Mouse (Mus musculus) liver, embryonic 14.5 days (tissue): ENCODE results near the gene Pip5k1b. TPM values are rescaled to one million over a fixed set of nuclear protein-coding genes. Genes with fewer than 3 reads are reported as not detected.

ENCODE experiments used
- ATAC-seq: fragments of 200-750 bp; cut with Nextera tagmentation; 2 replicates; pipeline ENCODE4 v1.8.0; 2017; ENCODE audit warnings: moderate number of reproducible peaks, mild to moderate bottlenecking, moderate library complexity; ENCODE audit not compliant: insufficient read depth
- DNase-seq, 3 experiments: peaks; one replicate each; pipeline ENCODE4 v3.0.0-alpha.2; 2012 to 2013; ENCODE audit warnings: low read depth in 3 of 3, low spot score in 3 of 3
- H3K27ac ChIP-seq: fragments of 300-500 bp; sonication (generic); 2 replicates; pipeline ENCODE4 v1.5.1; 2014; ENCODE audit warnings: moderate library complexity, mild to moderate bottlenecking, control low read depth, inconsistent platforms
- H3K27me3 ChIP-seq: fragments of 300-500 bp; sonication (generic); 2 replicates; pipeline ENCODE4 v1.6.1; 2014; ENCODE audit warnings: mild to moderate bottlenecking, low read length, moderate library complexity; ENCODE audit not compliant: control insufficient read depth, insufficient read depth
- H3K36me3 ChIP-seq: fragments of 300-500 bp; sonication (generic); replicated peaks from 2 replicates; pipeline ENCODE4 v1.6.1; 2014; ENCODE audit warnings: low read depth; ENCODE audit not compliant: control insufficient read depth, insufficient read depth
- H3K4me1 ChIP-seq, 2 experiments: fragments of 200-500 bp in 1 of 2; fragments of 300-500 bp in 1 of 2; sonication (generic) in 1 of 2; replicated peaks; 2 replicates each; pipeline ENCODE4 v1.6.1; 2012 to 2014; ENCODE audit warnings: antibody characterized with exemption in 1 of 2, inconsistent platforms in 1 of 2, low read length in 1 of 2; ENCODE audit not compliant: control insufficient read depth in 2 of 2, insufficient read depth in 2 of 2
- H3K4me2 ChIP-seq: fragments of 300-500 bp; sonication (generic); 2 replicates; pipeline ENCODE4 v1.6.1; 2014; ENCODE audit warnings: low read depth, mild to moderate bottlenecking, control low read depth, moderate library complexity
- H3K4me3 ChIP-seq, 2 experiments: fragments of 200-500 bp in 1 of 2; fragments of 300-500 bp in 1 of 2; sonication (generic) in 1 of 2; 2 replicates each; pipeline ENCODE4 v1.5.1; 2012 to 2014; ENCODE audit warnings: low read depth in 2 of 2, low read length in 2 of 2, mild to moderate bottlenecking in 2 of 2, control low read depth in 1 of 2, inconsistent platforms in 1 of 2, moderate library complexity in 1 of 2; ENCODE audit not compliant: insufficient read depth in 1 of 2
- H3K9ac ChIP-seq: fragments of 300-500 bp; sonication (generic); replicated peaks from 2 replicates; pipeline ENCODE4 v1.6.1; 2014; ENCODE audit warnings: mild to moderate bottlenecking, control low read depth, moderate library complexity
- H3K9me3 ChIP-seq: fragments of 300-500 bp; sonication (generic); 2 replicates; pipeline ENCODE4 v1.6.1; 2016; ENCODE audit warnings: low read length, mixed read lengths; ENCODE audit not compliant: control insufficient read depth
- CTCF ChIP-seq: IDR thresholded peaks from 2 replicates; pipeline ENCODE4 v1.5.1; 2016; ENCODE audit warnings: antibody characterized with exemption, low read depth, control low read depth
- EP300 ChIP-seq: IDR thresholded peaks from 2 replicates; pipeline ENCODE4 v1.6.1; 2016; ENCODE audit warnings: antibody characterized with exemption, low read depth
- WGBS: fragments of 180-500 bp; shearing (Covaris S2); extraction: QIAGEN DNeasy Blood & Tissue Kit; methylation state at CpG from one replicate; pipeline ENCODE4 v1.1.7; 2014; ENCODE audit not compliant: insufficient replicate concordance; 5-methylcytosine and 5-hydroxymethylcytosine counted together
- polyA plus RNA-seq, 2 experiments: library from polyadenylated mRNA; depleted of rRNA in 1 of 2; stranded (reverse) in 1 of 2; unstranded in 1 of 2; fragments of >200 nt; fragmentation: Nextera tagmentation in 1 of 2; extraction: Ambion mirVana in 1 of 2; gene quantifications; 2 replicates each; pipeline versions ENCODE4 v1.2.1 to v1.2.3; 2012 to 2014

The Pip5k1b gene
- polyA plus RNA-seq, 2 experiments, result 8.1 to 10.8 TPM

- TF ChIP-seq EP300 (no peak), CTCF (no peak)
- DNase-seq, result no peak
- peaks cover 6% of the 10 kb centered on the region for H3K9me3 ChIP-seq
- H3K4me3 ChIP-seq, result no peak overlapping the region
- no peak overlapping the region for H3K27ac ChIP-seq
- H3K9ac ChIP-seq, result no peak overlapping the region
- peaks cover 5% of the 10 kb centered on the region; the same call in 1 of the 2 replicates for H3K36me3 ChIP-seq
- 73% methylated on average over 3 of the region's 3 CpGs for WGBS
- no peak overlapping the region for H3K4me2 ChIP-seq
- no peak for ATAC-seq
- H3K4me1 ChIP-seq, result peaks cover 16 to 17% of the 10 kb centered on the region in 2 experiments
- no peaks in the 10 kb centered on the region for H3K27me3 ChIP-seq
Measured at GRCm38 (mm10) chr19:24551196-24551954, 4.3 kb downstream of the Pip5k1b start.

- Histone ChIP-seq H3K27ac (no peak overlapping the region), H3K27me3 (no peaks in the 10 kb centered on the region), H3K4me2 (no peak overlapping the region), H3K36me3 (peaks cover 5% of the 10 kb centered on the region; the same call in 1 of the 2 replicates), H3K9me3 (peaks cover 6% of the 10 kb centered on the region), H3K4me3 (no peak overlapping the region), H3K9ac (no peak overlapping the region), H3K4me1 (peaks cover 20 to 23% of the 10 kb centered on the region in 2 experiments)
- DNase-seq, result no peak
- TF ChIP-seq CTCF (no peak), EP300 (no peak)
- WGBS, result 71% methylated on average over 7 of the region's 7 CpGs
- no peak for ATAC-seq
Measured at GRCm38 (mm10) chr19:24550778-24551177, 4.9 kb downstream of the Pip5k1b start.

- H3K4me2 ChIP-seq, result no peak overlapping the region
- ATAC-seq, result no peak
- H3K4me3 ChIP-seq, result no peak overlapping the region
- H3K27me3 ChIP-seq, result no peaks in the 10 kb centered on the region
- no peak overlapping the region for H3K27ac ChIP-seq
- WGBS, result 88% methylated on average over 2 of the region's 2 CpGs
- TF ChIP-seq CTCF, result no peak
- TF ChIP-seq EP300, result no peak
- H3K9me3 ChIP-seq, result peaks cover 6% of the 10 kb centered on the region
- no peak overlapping the region for H3K9ac ChIP-seq
- H3K36me3 ChIP-seq, result peaks cover 5% of the 10 kb centered on the region; the same call in 1 of the 2 replicates
- no peak for DNase-seq
- peaks cover 20 to 25% of the 10 kb centered on the region in 2 experiments for H3K4me1 ChIP-seq
Measured at GRCm38 (mm10) chr19:24550016-24550415, 5.7 kb downstream of the Pip5k1b start.

GRCm38 (mm10) chr19:24548337-24548736 is 7.3 kb downstream of the Pip5k1b start:
- TF ChIP-seq EP300 (no peak), CTCF (no peak)
- Histone ChIP-seq H3K9me3 (peaks cover 6% of the 10 kb centered on the region), H3K36me3 (peaks cover 5% of the 10 kb centered on the region; the same call in 1 of the 2 replicates), H3K4me1 (peaks cover 8 to 13% of the 10 kb centered on the region in 2 experiments; a peak in 3 of 4 replicates), H3K27me3 (no peaks in the 10 kb centered on the region), H3K4me2 (no peak overlapping the region), H3K27ac (no peak overlapping the region), H3K4me3 (no peak overlapping the region), H3K9ac (no peak overlapping the region)
- ATAC-seq, result no peak
- 92% methylated on average over 9 of the region's 9 CpGs for WGBS
- DNase-seq, result no peak

GRCm38 (mm10) chr19:24546153-24546552 is 9.5 kb downstream of the Pip5k1b start:
- no peak for ATAC-seq
- H3K4me2 ChIP-seq, result peak overlapping the region; percentile 20; the same call in 1 of the 2 replicates
- TF ChIP-seq CTCF (no peak), EP300 (peak; percentile 25; the same call in 1 of the 2 replicates)
- H3K27ac ChIP-seq, result no peak overlapping the region
- H3K9me3 ChIP-seq, result peaks cover 6% of the 10 kb centered on the region
- H3K36me3 ChIP-seq, result peaks cover 5% of the 10 kb centered on the region; the same call in 1 of the 2 replicates
- H3K4me1 ChIP-seq, result peaks cover 10 to 24% of the 10 kb centered on the region in 2 experiments; a peak in 3 of 4 replicates
- no peaks in the 10 kb centered on the region for H3K27me3 ChIP-seq
- DNase-seq, result no peak
- peak overlapping the region; percentile 27; the same call in 1 of the 2 replicates for H3K9ac ChIP-seq
- 47% methylated on average over 10 of the region's 10 CpGs for WGBS
- no peak overlapping the region for H3K4me3 ChIP-seq
